Mouse (Mus musculus) kidney, adult 9 months (tissue): ENCODE data around the gene Gm4981.
"Not testable (repeated sequence)": the region's sequence is repeated elsewhere in the genome, so short reads cannot be mapped to it uniquely, and the experiment has no call there.

ENCODE experiments used
- DNase-seq: peaks from one replicate; pipeline ENCODE4 v3.0.0; 2022

The Gm4981 gene

DNA sequence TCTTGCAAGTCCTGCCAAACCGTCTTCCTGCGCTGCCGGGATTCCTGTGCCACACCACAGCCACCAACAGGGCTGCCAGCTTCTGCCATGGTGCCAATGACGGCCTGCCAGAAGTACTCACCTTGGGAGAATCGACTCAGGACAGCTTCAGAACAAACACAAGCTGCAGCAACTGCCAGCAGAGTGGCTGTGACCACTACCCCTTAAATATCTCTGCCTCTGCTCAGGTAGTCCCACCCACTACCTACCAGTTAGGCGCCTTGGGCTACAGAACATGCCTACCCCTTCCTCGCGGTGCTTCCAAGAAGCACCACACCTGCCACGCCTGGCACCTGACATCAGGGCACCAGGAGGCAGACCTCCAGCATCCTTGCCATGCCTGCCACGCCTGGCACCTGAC, at the start of gene Gm4981:
TSS of gene Gm4981 (minus strand) at position 89 of the 400 bp plus-strand sequence.
- no peak for DNase-seq

GRCm38 (mm10) chr10:58282238-58282637, 45.7 kb upstream of the Gm4981 start:
- no peak for DNase-seq

DNA sequence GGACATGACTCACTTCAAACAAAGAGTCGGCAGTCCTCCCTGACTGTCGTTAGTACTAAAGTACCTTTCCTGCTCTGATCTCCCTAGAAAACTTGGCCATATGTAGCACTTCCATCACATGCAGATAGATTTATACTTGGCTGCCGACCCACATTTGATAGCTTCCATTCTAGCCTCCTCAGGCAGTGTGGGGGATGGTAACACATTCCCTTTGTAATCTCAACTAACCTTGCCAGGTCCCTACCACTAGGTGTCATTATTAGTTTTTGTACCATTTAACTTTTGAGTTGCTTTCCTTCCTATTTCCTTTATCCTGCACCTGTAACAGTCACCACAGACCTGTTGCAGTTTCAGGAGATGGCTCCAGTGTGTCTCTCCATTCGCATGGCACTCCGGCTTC, 22.0 kb upstream of the Gm4981 start:
- peak; percentile 37 for DNase-seq

- DNase-seq: peak; percentile 31
Measured at GRCm38 (mm10) chr10:58255954-58256353, 19.5 kb upstream of the Gm4981 start.

DNA sequence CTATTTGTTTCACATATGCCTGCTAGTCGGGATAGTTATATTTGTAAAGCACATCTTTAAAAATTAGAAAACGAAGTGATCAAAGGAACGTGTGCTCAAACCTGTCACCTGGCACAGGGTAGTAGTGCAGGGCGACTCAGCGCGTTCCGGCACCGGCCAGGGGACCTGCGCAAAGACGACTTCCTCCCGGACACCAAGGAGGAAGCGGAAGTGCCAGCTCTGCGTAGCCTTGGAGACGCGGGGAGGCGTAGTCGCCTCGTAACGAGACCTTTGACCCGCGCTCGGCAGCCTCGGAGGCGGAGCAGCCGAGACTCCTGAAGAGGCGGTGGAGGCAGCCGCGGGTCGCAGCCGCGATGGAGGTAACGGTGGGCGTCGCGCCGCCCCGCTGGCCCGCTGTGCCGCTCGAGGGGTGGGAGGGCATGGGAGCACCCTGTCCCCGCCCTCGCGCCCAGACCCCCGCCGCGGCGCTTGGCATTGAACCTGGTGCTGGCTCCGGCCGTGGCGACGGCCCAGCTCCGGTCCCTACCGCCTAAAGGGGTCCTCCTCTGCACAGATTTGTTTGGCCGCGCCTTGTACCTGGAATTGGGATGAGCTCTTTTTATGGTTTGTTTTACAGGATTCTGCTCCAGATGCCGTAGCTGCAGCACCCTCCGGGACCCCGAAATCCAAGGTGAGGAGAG, 18.9 kb upstream of the Gm4981 start, which contains the start of gene Gcc2:
TSS of gene Gcc2 (plus strand) at position 285 of the 680 bp plus-strand sequence.
- DNase-seq: peak; percentile 95

- no peak for DNase-seq
Measured at GRCm38 (mm10) chr10:58254635-58255175, 18.2 kb upstream of the Gm4981 start.

GRCm38 (mm10) chr10:58249535-58249934, 13.0 kb upstream of the Gm4981 start:
- DNase-seq: peak; percentile 46

DNA sequence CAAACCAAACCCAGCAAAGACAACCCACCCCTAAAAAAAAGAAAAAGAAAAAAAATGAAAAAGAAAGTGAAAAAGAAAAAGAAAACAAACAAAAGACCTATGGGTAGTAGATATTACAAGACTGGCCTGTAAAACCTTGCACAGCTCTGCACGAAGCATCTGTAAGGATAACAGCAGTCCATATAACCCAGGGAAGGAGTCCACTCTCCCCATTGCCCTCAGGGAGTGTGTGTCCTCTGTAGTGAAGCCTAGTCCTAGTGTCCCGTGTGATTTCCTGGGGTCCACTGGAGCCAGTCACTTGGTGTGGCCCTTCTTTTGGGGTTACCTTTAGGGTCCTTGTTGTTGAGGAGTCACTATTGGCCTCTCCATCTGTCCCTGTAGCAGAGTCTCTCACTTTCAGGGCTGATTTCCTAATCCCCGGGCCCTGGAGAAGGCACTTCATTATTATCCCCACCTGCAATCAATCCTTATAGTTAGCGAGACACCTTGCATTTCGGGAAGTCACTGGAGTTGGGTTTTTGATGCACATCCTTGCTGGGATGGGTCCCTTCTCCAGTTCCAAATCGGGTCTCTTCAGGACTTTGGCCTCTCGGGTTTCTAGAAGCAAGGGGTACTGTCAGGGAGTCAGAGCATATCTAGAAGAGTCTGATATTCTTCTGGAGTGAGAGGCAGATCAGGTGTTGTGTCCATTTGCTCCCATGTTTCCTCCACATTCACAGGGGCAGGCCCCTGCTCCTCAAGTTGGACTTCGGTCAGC, 2.7 kb upstream of the Gm4981 start:
- DNase-seq: not testable (repeated sequence)

DNA sequence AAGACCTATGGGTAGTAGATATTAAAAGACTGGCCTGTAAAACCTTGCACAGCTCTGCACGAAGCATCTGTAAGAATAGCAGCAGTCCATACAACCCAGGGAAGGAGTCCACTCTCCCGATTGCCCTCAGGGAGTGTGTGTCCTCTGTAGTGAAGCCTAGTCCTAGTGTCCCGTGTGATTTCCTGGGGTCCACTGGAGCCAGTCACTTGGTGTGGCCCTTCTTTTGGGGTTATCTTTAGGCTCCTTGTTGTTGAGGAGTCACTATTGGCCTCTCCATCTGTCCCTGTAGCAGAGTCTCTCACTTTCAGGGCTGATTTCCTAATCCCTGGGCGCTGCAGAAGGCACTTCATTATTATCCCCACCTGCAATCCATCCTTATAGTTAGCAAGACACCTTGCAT, 1.5 kb downstream of the Gm4981 start:
- DNase-seq: not testable (repeated sequence)

DNA sequence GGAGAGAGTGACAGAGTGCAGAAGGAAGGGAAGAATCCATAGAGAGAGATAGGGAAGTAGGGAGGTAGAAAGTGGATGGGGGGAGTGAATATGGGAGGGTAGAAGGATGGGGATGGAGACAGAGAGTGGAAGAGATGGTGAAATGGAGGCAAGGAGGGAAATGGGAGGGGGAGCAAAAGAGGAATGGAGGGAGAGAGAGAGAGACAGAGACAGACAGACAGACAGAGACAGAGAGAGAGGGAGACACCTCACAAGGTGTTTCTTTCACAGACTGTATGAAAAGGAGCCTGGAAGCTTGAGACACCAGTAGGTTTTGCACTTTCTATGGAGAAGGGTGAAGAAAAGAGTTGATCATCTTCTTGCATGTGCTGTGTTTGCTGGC, 2.8 kb downstream of the Gm4981 start:
- not testable (repeated sequence) for DNase-seq

GRCm38 (mm10) chr10:58233054-58233739, 3.3 kb downstream of the Gm4981 start:
- DNase-seq: not testable (repeated sequence)

DNA sequence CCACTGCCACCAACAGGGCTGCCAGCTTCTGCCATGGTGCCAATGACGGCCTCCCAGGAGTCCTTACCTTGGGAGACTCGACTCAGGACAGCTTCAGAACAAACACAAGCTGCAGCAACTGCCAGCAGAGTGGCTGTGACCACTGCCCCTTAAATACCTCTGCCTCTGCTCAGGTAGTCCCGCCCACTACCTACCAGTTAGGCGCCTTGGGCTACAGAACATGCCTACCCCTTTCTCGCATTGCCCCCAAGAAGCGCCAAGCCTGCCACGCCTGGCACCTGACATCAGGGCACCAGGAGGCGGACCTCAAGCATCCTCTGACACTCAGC, 3.9 kb downstream of the Gm4981 start, which contains the start of gene Duxf3:
TSS of gene Duxf3 (minus strand) at position 35 of the 329 bp plus-strand sequence.
- not testable (repeated sequence) for DNase-seq

DNA sequence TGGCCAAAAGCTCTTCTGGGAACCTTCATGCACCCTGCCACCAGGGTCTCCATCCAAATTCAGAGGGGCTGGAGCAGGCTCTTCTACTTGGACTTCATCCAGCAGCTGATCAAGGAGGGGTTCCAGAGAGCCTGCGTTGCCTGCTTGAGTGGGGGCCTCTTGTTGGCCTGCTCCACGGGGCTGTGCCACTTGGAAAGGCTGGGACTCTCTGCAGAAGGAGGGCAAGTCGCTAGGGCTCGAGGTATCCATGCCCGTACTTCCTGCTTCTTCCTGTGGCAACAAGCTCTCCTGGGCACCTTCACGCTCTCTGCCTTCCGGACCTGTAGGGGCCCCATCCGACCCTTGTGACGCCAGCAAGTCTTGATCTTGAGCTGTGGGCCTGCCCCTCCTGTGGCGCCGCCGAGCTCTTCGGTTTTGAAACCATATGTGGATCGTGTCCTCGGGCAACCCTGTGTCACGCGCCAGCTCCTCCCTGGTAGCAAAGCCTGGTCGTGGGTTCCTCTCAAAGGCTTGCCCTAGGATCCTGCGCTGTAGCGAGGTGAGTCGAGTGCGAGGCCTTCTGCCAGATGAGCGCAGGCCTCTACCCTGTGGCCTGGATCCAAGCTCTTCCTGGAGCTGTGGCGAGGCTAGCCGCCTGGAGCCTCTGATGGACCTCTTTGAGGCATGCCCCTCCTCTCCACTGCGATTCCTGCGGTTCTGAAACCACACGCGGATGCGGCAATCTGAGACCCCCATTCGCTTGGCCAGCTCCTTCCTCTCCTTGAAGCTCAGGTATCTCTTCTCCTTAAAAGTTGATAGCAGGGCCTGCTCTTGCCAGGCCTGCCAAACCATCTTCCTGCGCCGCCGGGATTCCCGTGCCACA, 4.5 kb downstream of the Gm4981 start:
- peak; percentile 56 for DNase-seq

DNA sequence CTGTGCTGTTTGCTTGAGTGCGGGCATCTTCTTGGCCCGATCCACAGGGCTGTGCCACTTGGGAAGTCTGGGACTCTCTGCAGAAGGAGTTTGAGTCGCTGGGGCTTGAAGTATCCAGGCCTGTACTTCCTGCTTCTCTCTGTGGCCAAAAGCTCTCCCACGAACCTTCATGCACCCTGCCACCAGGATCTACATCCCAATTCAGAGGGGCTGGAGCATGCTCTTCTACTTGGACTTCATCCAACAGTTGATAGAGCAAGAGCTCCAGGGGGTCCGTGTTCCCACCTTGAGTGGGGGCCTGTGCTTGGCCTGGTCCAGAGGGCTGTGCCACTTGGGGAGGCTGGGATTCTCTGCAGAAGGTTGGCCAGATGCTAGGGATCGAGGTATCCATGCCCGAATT, 5.4 kb downstream of the Gm4981 start:
- DNase-seq: not testable (repeated sequence)

GRCm38 (mm10) chr10:58230021-58230420, 6.5 kb downstream of the Gm4981 start:
- not testable (repeated sequence) for DNase-seq

- not testable (repeated sequence) for DNase-seq
Measured at GRCm38 (mm10) chr10:58227798-58228197, 8.7 kb downstream of the Gm4981 start.

GRCm38 (mm10) chr10:58226357-58226756, 10.1 kb downstream of the Gm4981 start:
- not testable (repeated sequence) for DNase-seq

DNA sequence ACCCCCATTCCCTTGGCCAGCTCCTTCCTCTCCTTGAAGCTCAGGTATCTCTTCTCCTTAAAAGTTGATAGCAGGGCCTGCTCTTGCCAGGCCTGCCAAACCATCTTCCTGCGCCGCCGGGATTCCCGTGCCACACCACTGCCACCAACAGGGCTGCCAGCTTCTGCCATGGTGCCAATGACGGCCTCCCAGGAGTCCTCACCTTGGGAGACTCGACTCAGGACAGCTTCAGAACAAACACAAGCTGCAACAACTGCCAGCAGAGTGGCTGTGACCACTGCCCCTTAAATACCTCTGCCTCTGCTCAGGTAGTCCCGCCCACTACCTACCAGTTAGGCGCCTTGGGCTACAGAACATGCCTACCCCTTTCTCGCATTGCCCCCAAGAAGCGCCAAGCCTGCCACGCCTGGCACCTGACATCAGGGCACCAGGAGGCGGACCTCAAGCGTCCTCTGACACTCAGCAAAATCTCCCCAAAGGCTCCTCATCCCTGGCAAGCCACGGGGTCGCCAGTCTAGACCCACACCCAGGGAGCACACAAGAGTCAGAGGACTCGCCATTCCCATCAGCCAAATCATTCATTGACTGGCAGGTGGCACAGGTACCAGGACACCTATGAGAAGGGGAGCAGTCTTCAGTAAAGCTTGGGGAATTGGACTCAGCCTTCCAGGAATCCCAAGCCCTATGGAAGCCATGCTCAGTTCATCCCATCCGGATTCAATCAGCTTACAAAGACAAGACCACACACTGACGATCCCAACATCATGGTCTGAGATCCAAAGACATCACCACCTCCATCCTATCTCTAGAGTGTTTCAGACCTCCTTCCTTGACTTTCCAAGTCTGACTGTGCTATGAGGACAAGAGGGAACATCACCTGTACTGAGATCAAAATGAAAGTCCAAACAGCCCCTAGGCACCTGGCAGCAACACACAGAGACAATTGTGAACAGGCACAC, 11.4 kb downstream of the Gm4981 start, which contains the start of gene AW822073:
TSS of gene AW822073 (minus strand) at position 104 of the 959 bp plus-strand sequence.
- not testable (repeated sequence) for DNase-seq

- DNase-seq: not testable (repeated sequence)
Measured at GRCm38 (mm10) chr10:58223972-58224805, 12.3 kb downstream of the Gm4981 start.

GRCm38 (mm10) chr10:58223161-58223560, 13.3 kb downstream of the Gm4981 start:
- DNase-seq: not testable (repeated sequence)
